Mouse (Mus musculus) gastrocnemius, adult 8-10 months (tissue): ENCODE results near the gene Cuta. TPM values are rescaled to one million over a fixed set of nuclear protein-coding genes. Genes with fewer than 3 reads are reported as not detected.
"Not testable (repeated sequence)": the region's sequence is repeated elsewhere in the genome, so short reads cannot be mapped to it uniquely, and the experiment has no call there.

Source experiments
- DNase-seq, 2 experiments: peaks; one replicate each; pipeline ENCODE4 v3.0.0; 2022; ENCODE audit warnings: low spot score in 2 of 2
- total RNA-seq, 4 experiments: library from RNA; stranded (reverse); gene quantifications; 2 replicates each; pipeline ENCODE4 v1.2.4; 2022

Gene Cuta
- total RNA-seq, 4 experiments from 2014 or later: 102 to 113 (median 108) TPM

- no peak for DNase-seq
These were observed 2.3 kb downstream of the Cuta start for GRCm38 (mm10) chr17:26936921-26937695.

- DNase-seq: no peak
These were observed 2.9 kb downstream of the Cuta start for GRCm38 (mm10) chr17:26936453-26936852.

- DNase-seq: no peak
These were observed 4.3 kb downstream of the Cuta start for GRCm38 (mm10) chr17:26935027-26935426.

- DNase-seq: no peak
These were observed 5.2 kb downstream of the Cuta start for GRCm38 (mm10) chr17:26933885-26934827.

GRCm38 (mm10) chr17:26933419-26933818 is 6.0 kb downstream of the Cuta start:
- DNase-seq: no peak

- DNase-seq: peak; percentile 98
These were observed 6.5 kb downstream of the Cuta start, which contains the start of gene Phf1 for GRCm38 (mm10) chr17:26932839-26933398. TSS of gene Phf1 (plus strand) at chr17:26933052.

GRCm38 (mm10) chr17:26931795-26932194 is 7.6 kb downstream of the Cuta start:
- DNase-seq: not testable (repeated sequence)

GRCm38 (mm10) chr17:26925414-26925813 is 14.0 kb downstream of the Cuta start:
- not testable (repeated sequence) for DNase-seq

GRCm38 (mm10) chr17:26922368-26922767 is 17.0 kb downstream of the Cuta start:
- DNase-seq: not testable (repeated sequence)

- DNase-seq: not testable (repeated sequence)
These were observed 19.9 kb downstream of the Cuta start for GRCm38 (mm10) chr17:26919516-26919915.

GRCm38 (mm10) chr17:26918343-26918742 is 21.0 kb downstream of the Cuta start:
- DNase-seq: no peak

GRCm38 (mm10) chr17:26917560-26917959 is 21.8 kb downstream of the Cuta start:
- not testable (repeated sequence) for DNase-seq

- DNase-seq: peak; percentile 100
These were observed 22.5 kb downstream of the Cuta start, which contains the start of gene Kifc5b for GRCm38 (mm10) chr17:26916711-26917482. TSS of gene Kifc5b (plus strand) at chr17:26917091.

- no peak for DNase-seq
These were observed 24.1 kb downstream of the Cuta start for GRCm38 (mm10) chr17:26915248-26915647.

- not testable (repeated sequence) for DNase-seq
These were observed 31.9 kb downstream of the Cuta start for GRCm38 (mm10) chr17:26907506-26907905.

GRCm38 (mm10) chr17:26904320-26904719 is 35.0 kb downstream of the Cuta start:
- DNase-seq: no peak

GRCm38 (mm10) chr17:26900916-26901315 is 38.5 kb downstream of the Cuta start:
- DNase-seq: no peak

GRCm38 (mm10) chr17:26895578-26895977 is 43.8 kb downstream of the Cuta start:
- peak; percentile 50 to 54 for DNase-seq

GRCm38 (mm10) chr17:26894342-26894741 is 45.0 kb downstream of the Cuta start:
- DNase-seq: no peak

GRCm38 (mm10) chr17:26893492-26893891 is 45.9 kb downstream of the Cuta start:
- DNase-seq: no peak
